Mouse (Mus musculus): ENCODE measurements around the gene Cdk5rap3.

DNA sequence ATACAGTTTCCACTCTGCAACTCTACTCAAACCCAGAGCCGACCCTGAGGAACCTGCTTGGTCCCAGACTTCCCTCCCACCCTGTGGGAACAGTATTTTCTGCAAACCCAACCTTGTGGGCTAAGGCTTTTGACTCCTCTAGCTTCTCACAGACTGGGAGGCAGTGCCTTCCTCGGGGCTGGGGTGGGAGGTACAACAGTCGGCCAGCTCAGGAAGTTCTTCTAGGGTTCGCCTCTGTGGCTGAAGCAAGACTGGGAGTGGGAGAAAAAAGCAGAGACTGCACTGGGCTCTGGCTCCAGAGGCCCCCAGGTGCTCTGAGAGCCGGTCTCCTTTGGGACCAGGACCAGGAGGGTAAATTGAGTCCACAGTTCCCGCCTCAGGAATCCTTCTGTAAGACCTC, 36.6 kb upstream of the Cdk5rap3 start:
- TF ChIP-seq CTCF (IDR thresholded peaks at IDR 0.05; ENCODE audit: borderline replicate concordance, insufficient read depth, low read length) (no peak), POLR2A (IDR thresholded peaks at IDR 0.05; ENCODE audit: low read depth, low read length) (no peak)

All from embryonic fibroblast, embryonic 13.5 days (primary cell).